Mouse (Mus musculus): Measurements from ENCODE around the gene Nlrp14. TPM values are rescaled to one million over a fixed set of nuclear protein-coding genes. Genes with fewer than 3 reads are reported as not detected.

The Nlrp14 gene
- polyA plus RNA-seq, 1 experiment from 2014 or later: not detected

- Histone ChIP-seq H3K9me3 (replicated peaks) (no peaks in the 10 kb centered on the region), H3K4me3 (replicated peaks) (no peak overlapping the region), H3K27ac (no peak overlapping the region), H3K36me3 (no peaks in the 10 kb centered on the region), H3K27me3 (no peaks in the 10 kb centered on the region), H3K4me1 (replicated peaks) (no peaks in the 10 kb centered on the region), H3K4me2 (no peak overlapping the region), H3K9ac (no peak overlapping the region)
- DNase-seq (no peak), ATAC-seq (ENCODE audit: low read depth) (no peak)
- WGBS (ENCODE audit: insufficient replicate concordance): 59% methylated on average over 5 of the region's 5 CpGs
Observed at GRCm38 (mm10) chr7:107241371-107241883, 74.6 kb downstream of the Nlrp14 start.

Other genes starting within 250 kb of the Nlrp14 start
- not detected in 2 replicates for gene Olfr709-ps1, start 234.8 kb upstream of the Nlrp14 start, polyA plus RNA-seq (2015; fragmentation: Nextera tagmentation; extraction: Ambion mirVana)
- gene Olfr710, start 218.7 kb upstream of the Nlrp14 start, polyA plus RNA-seq (2015; fragmentation: Nextera tagmentation; extraction: Ambion mirVana): not detected in 2 replicates
- not detected in 2 replicates for gene Olfr6, start 203.1 kb upstream of the Nlrp14 start, polyA plus RNA-seq (2015; fragmentation: Nextera tagmentation; extraction: Ambion mirVana)
- gene Olfr711, start 191.5 kb upstream of the Nlrp14 start, polyA plus RNA-seq (2015; fragmentation: Nextera tagmentation; extraction: Ambion mirVana): not detected in 2 replicates
- not detected in 2 replicates for gene Olfr2, start 160.9 kb upstream of the Nlrp14 start, polyA plus RNA-seq (2015; fragmentation: Nextera tagmentation; extraction: Ambion mirVana)
- not detected in 2 replicates for gene Olfr713, start 135.8 kb upstream of the Nlrp14 start, polyA plus RNA-seq (2015; fragmentation: Nextera tagmentation; extraction: Ambion mirVana)
- not detected in 2 replicates for gene Olfr714, start 96.0 kb upstream of the Nlrp14 start, polyA plus RNA-seq (2015; fragmentation: Nextera tagmentation; extraction: Ambion mirVana)
- gene Olfr17, start 73.8 kb upstream of the Nlrp14 start, polyA plus RNA-seq (2015; fragmentation: Nextera tagmentation; extraction: Ambion mirVana): not detected in 2 replicates
- gene Olfr715b, start 56.6 kb upstream of the Nlrp14 start, polyA plus RNA-seq (2015; fragmentation: Nextera tagmentation; extraction: Ambion mirVana): not detected in 2 replicates
- gene Olfr715, start 35.9 kb upstream of the Nlrp14 start, polyA plus RNA-seq (2015; fragmentation: Nextera tagmentation; extraction: Ambion mirVana): not detected in 2 replicates
- gene Olfr716, start 28.7 kb upstream of the Nlrp14 start, polyA plus RNA-seq (2015; fragmentation: Nextera tagmentation; extraction: Ambion mirVana): not detected in 2 replicates
- gene Rbmxl2, start 42.5 kb downstream of the Nlrp14 start, polyA plus RNA-seq (2015; fragmentation: Nextera tagmentation; extraction: Ambion mirVana): not detected in 2 replicates
- gene Syt9, start 203.7 kb downstream of the Nlrp14 start, polyA plus RNA-seq (2015; fragmentation: Nextera tagmentation; extraction: Ambion mirVana): 0.25 and 0.35 TPM in 2 replicates

Measured in liver, embryonic 13.5 days (tissue).